ENCODE assay signal across 8 mouse cellular contexts in genomic region chr1:74854306-74855056, GRCm38 (mm10). TPM values are rescaled to one million over a fixed set of nuclear protein-coding genes. Genes with fewer than 3 reads are reported as not detected.
DNase-seq lines count a peak whose midpoint lies in the region; ATAC-seq and TF ChIP-seq lines count a peak whose summit lies in the region.

Gene Cdk5r2, plus strand, starts transcription at chr1:74854934.

- TF ChIP-seq CTCF in liver, embryonic 14.5 days (IDR thresholded peaks at IDR 0.05; ENCODE audit: low read depth): no peak

- WGBS in forebrain, embryonic 15.5 days: 3% methylated on average over 38 of the region's 39 CpGs
- 5% methylated on average over 39 of the region's 39 CpGs for WGBS in liver, embryonic 14.5 days (ENCODE audit: insufficient replicate concordance)
- 3% methylated on average over 39 of the region's 39 CpGs for WGBS in neural tube, embryonic 12.5 days
- WGBS in stomach, embryonic 16.5 days: 3% methylated on average over 39 of the region's 39 CpGs

- peaks cover 57% of the 10 kb centered on the region for H3K4me1 ChIP-seq in forebrain, embryonic 15.5 days
- H3K4me1 ChIP-seq in liver, embryonic 14.5 days (replicated peaks; ENCODE audit: control insufficient read depth in 2 of 2, insufficient read depth in 2 of 2, low read length in 1 of 2): no peaks in the 10 kb centered on the region
- peaks cover 69% of the 10 kb centered on the region for H3K4me1 ChIP-seq in neural tube, embryonic 12.5 days
- peaks cover 13% of the 10 kb centered on the region for H3K4me1 ChIP-seq in stomach, embryonic 16.5 days (ENCODE audit: control insufficient read depth, insufficient read depth, low read length)

- peak; percentile 88 for ATAC-seq in CD4-positive, CD25-positive, alpha-beta regulatory T cell, adult 4 months
- peak; percentile 85 for ATAC-seq in cerebellum, adult (ENCODE audit: insufficient number of reproducible peaks, low FRiP score, low TSS enrichment)
- ATAC-seq in forebrain, embryonic 15.5 days (replicated peaks): peak; percentile 94
- no peak for ATAC-seq in liver, embryonic 14.5 days (ENCODE audit: insufficient read depth)
- ATAC-seq in neural tube, embryonic 12.5 days (ENCODE audit: low FRiP score, low read depth): peak; percentile 86
- ATAC-seq in stomach, embryonic 16.5 days (ENCODE audit: insufficient read depth, low FRiP score): peak; percentile 90; the same call in 1 of the 2 replicates

- DNase-seq in heart, postnatal 14 days: peak; percentile 72 to 75
- peak; percentile 86 to 92 for DNase-seq in kidney, postnatal 4 days
- DNase-seq in liver, embryonic 14.5 days (ENCODE audit: low read depth in 3 of 3, low spot score in 3 of 3): peak; percentile 17 to 34 (median 29)

- intact Hi-C loops in heart, postnatal 14 days (cut with DNase I): no loop called here

- no peaks in the 10 kb centered on the region for H3K9me3 ChIP-seq in forebrain, embryonic 15.5 days
- H3K9me3 ChIP-seq in liver, embryonic 14.5 days (ENCODE audit: control insufficient read depth, low read length): no peaks in the 10 kb centered on the region
- no peaks in the 10 kb centered on the region for H3K9me3 ChIP-seq in neural tube, embryonic 12.5 days
- H3K9me3 ChIP-seq in stomach, embryonic 16.5 days (replicated peaks; ENCODE audit: control insufficient read depth, low read length): no peaks in the 10 kb centered on the region

- peak within 1 kb of the TSS; percentile 82 for H3K9ac ChIP-seq in forebrain, embryonic 15.5 days (replicated peaks)
- H3K9ac ChIP-seq in liver, embryonic 14.5 days (replicated peaks): no peak within 1 kb of the TSS
- H3K9ac ChIP-seq in neural tube, embryonic 12.5 days: peak within 1 kb of the TSS; percentile 93
- H3K9ac ChIP-seq in stomach, embryonic 16.5 days (ENCODE audit: low read length): peak within 1 kb of the TSS; percentile 68

- H3K4me3 ChIP-seq in forebrain, embryonic 15.5 days: peak within 1 kb of the TSS; percentile 76
- H3K4me3 ChIP-seq in liver, embryonic 14.5 days (ENCODE audit: insufficient read depth in 1 of 2, low read depth in 2 of 2, low read length in 2 of 2): peak within 1 kb of the TSS in 1 of 2 experiments; percentile 39; a peak in 2 of 4 replicates
- peak within 1 kb of the TSS; percentile 86 for H3K4me3 ChIP-seq in neural tube, embryonic 12.5 days
- H3K4me3 ChIP-seq in stomach, embryonic 16.5 days (replicated peaks; ENCODE audit: low read length): peak within 1 kb of the TSS; percentile 67

- no peaks in the 10 kb centered on the region for H3K36me3 ChIP-seq in forebrain, embryonic 15.5 days
- H3K36me3 ChIP-seq in liver, embryonic 14.5 days (replicated peaks; ENCODE audit: control insufficient read depth, insufficient read depth, low read depth): no peaks in the 10 kb centered on the region
- H3K36me3 ChIP-seq in neural tube, embryonic 12.5 days: no peaks in the 10 kb centered on the region
- H3K36me3 ChIP-seq in stomach, embryonic 16.5 days (ENCODE audit: control insufficient read depth, insufficient read depth, low read length): no peaks in the 10 kb centered on the region

- H3K27ac ChIP-seq in forebrain, embryonic 15.5 days (replicated peaks): peak within 1 kb of the TSS; percentile 70
- H3K27ac ChIP-seq in liver, embryonic 14.5 days: no peak within 1 kb of the TSS
- H3K27ac ChIP-seq in neural tube, embryonic 12.5 days: peak within 1 kb of the TSS; percentile 77
- H3K27ac ChIP-seq in stomach, embryonic 16.5 days (ENCODE audit: low read length): no peak within 1 kb of the TSS

- TF ChIP-seq EP300 in liver, embryonic 14.5 days (IDR thresholded peaks at IDR 0.05; ENCODE audit: low read depth): no peak

- peak within 1 kb of the TSS; percentile 89 for H3K4me2 ChIP-seq in forebrain, embryonic 15.5 days (replicated peaks)
- H3K4me2 ChIP-seq in liver, embryonic 14.5 days (ENCODE audit: low read depth): peak within 1 kb of the TSS; percentile 60
- peak within 1 kb of the TSS; percentile 92 for H3K4me2 ChIP-seq in neural tube, embryonic 12.5 days (replicated peaks)
- H3K4me2 ChIP-seq in stomach, embryonic 16.5 days (ENCODE audit: low read depth, low read length): peak within 1 kb of the TSS; percentile 99

- peaks cover 33% of the 10 kb centered on the region for H3K27me3 ChIP-seq in forebrain, embryonic 15.5 days
- H3K27me3 ChIP-seq in liver, embryonic 14.5 days (ENCODE audit: control insufficient read depth, insufficient read depth, low read length): peaks cover 80% of the 10 kb centered on the region
- H3K27me3 ChIP-seq in neural tube, embryonic 12.5 days (replicated peaks): peaks cover 33% of the 10 kb centered on the region
- H3K27me3 ChIP-seq in stomach, embryonic 16.5 days (ENCODE audit: control insufficient read depth, insufficient read depth, low read length): peaks cover 82% of the 10 kb centered on the region

RNA-seq across cellular contexts. Expression of gene Cdk5r2, which starts in this region (rescaled TPM):
- polyA plus RNA-seq in CD4-positive, CD25-positive, alpha-beta regulatory T cell, adult 4 months (2017; shearing (Covaris generic)): not detected
- 2.1 and 2.4 TPM in 2 replicates for polyA plus RNA-seq in forebrain, embryonic 15.5 days (2015; fragmentation: Nextera tagmentation; extraction: Ambion mirVana)
- not detected for total RNA-seq in heart, postnatal 14 days (2021)
- 0.01 and 0.03 TPM in 2 replicates for polyA plus RNA-seq in liver, embryonic 14.5 days (2012; rRNA removed)
- polyA plus RNA-seq in liver, embryonic 14.5 days (2014; fragmentation: Nextera tagmentation; extraction: Ambion mirVana): not detected in 2 replicates
- polyA plus RNA-seq in neural tube, embryonic 12.5 days (2016; fragmentation: Nextera tagmentation; extraction: Ambion mirVana): 5.7 and 7.6 TPM in 2 replicates
- 0.06 and 0.20 TPM in 2 replicates for polyA plus RNA-seq in stomach, embryonic 16.5 days (2015; fragmentation: Nextera tagmentation; extraction: Ambion mirVana)

Comparison
In these comparisons a context has a peak if more than half of its experiments do, and no peak if none do; other contexts are left out.
1. Peak in ATAC-seq in CD4-positive, CD25-positive, alpha-beta regulatory T cell, adult 4 months; RNA of the gene not detected or under 1 TPM.
2. Peak in DNase-seq in heart, postnatal 14 days; RNA of the gene not detected or under 1 TPM.
3. Peak in DNase-seq and H3K4me2 ChIP-seq in liver, embryonic 14.5 days; RNA of the gene not detected or under 1 TPM.
4. Peak in ATAC-seq, H3K4me3 ChIP-seq, H3K9ac ChIP-seq and H3K4me2 ChIP-seq in stomach, embryonic 16.5 days; RNA of the gene not detected or under 1 TPM.
5. H3K27ac ChIP-seq: peak in forebrain, embryonic 15.5 days (single experiment) and neural tube, embryonic 12.5 days (single experiment); none in liver, embryonic 14.5 days (single experiment) and stomach, embryonic 16.5 days (single experiment).
6. DNase-seq: peak in every context shown above with its lines; median percentile 89 in kidney, postnatal 4 days; 74 in heart, postnatal 14 days; 29 in liver, embryonic 14.5 days.
7. Peak in every context shown above with its lines, with median percentiles within 50 percentile points of each other: H3K4me2 ChIP-seq.